Mouse (Mus musculus): ENCODE results near the gene Mansc4. TPM values are rescaled to one million over a fixed set of nuclear protein-coding genes. Genes with fewer than 3 reads are reported as not detected.
A peak's percentile ranks its signal among the peaks of the same experiment; 100 is the strongest.

Mansc4 gene
- total and polyA plus RNA-seq, 3 experiments, result not detected

- no peaks in the 10 kb centered on the region for H3K36me3 ChIP-seq (ENCODE audit: control insufficient read depth, insufficient read depth, low read length)
- intact Hi-C loops (cut with DNase I), result no loop called here
- no peaks in the 10 kb centered on the region for H3K4me1 ChIP-seq (ENCODE audit: control insufficient read depth, insufficient read depth, low read length)
- DNase-seq, result no peak
- TF ChIP-seq CTCF (IDR thresholded peaks at IDR 0.05), result no peak
- TF ChIP-seq POLR2A (IDR thresholded peaks at IDR 0.05; ENCODE audit: insufficient read depth, low read depth, low read length), result no peak
- no peak for TF ChIP-seq EP300 (IDR thresholded peaks at IDR 0.05; ENCODE audit: insufficient read depth, low read depth, low read length)
- H3K9ac ChIP-seq (ENCODE audit: low read depth, low read length), result no peak overlapping the region
- no peak overlapping the region for H3K27ac ChIP-seq
- 84% methylated on average over 7 of the region's 7 CpGs for WGBS
- no peak overlapping the region for H3K4me3 ChIP-seq
- peaks cover 1% of the 10 kb centered on the region; the same call in 1 of the 2 replicates for H3K79me2 ChIP-seq (replicated peaks; ENCODE audit: control insufficient read depth, insufficient read depth, low read length)
- H3K27me3 ChIP-seq (ENCODE audit: control insufficient read depth, insufficient read depth, low read length), result no peaks in the 10 kb centered on the region
Measured at GRCm38 (mm10) chr6:147109283-147109682, 22.5 kb upstream of the Mansc4 start.

- no peaks in the 10 kb centered on the region for H3K4me1 ChIP-seq (ENCODE audit: control insufficient read depth, insufficient read depth, low read length)
- no peak overlapping the region for H3K4me3 ChIP-seq
- no peak for TF ChIP-seq POLR2A (IDR thresholded peaks at IDR 0.05; ENCODE audit: insufficient read depth, low read depth, low read length)
- no peak for TF ChIP-seq CTCF (IDR thresholded peaks at IDR 0.05)
- TF ChIP-seq EP300 (IDR thresholded peaks at IDR 0.05; ENCODE audit: insufficient read depth, low read depth, low read length), result no peak
- peaks cover 3% of the 10 kb centered on the region; the same call in 1 of the 2 replicates for H3K79me2 ChIP-seq (replicated peaks; ENCODE audit: control insufficient read depth, insufficient read depth, low read length)
- no peaks in the 10 kb centered on the region for H3K36me3 ChIP-seq (ENCODE audit: control insufficient read depth, insufficient read depth, low read length)
- no peak for DNase-seq
- 88% methylated on average over 6 of the region's 6 CpGs for WGBS
- H3K27me3 ChIP-seq (ENCODE audit: control insufficient read depth, insufficient read depth, low read length), result no peaks in the 10 kb centered on the region
- H3K9ac ChIP-seq (ENCODE audit: low read depth, low read length), result no peak overlapping the region
- intact Hi-C loops (cut with DNase I), result no loop called here
- no peak overlapping the region for H3K27ac ChIP-seq
Measured at GRCm38 (mm10) chr6:147106716-147107115, 19.9 kb upstream of the Mansc4 start.

- H3K79me2 ChIP-seq (replicated peaks; ENCODE audit: control insufficient read depth, insufficient read depth, low read length), result peaks cover 3% of the 10 kb centered on the region; the same call in 1 of the 2 replicates
- no peak overlapping the region for H3K4me3 ChIP-seq
- no peak overlapping the region for H3K9ac ChIP-seq (ENCODE audit: low read depth, low read length)
- no peaks in the 10 kb centered on the region for H3K27me3 ChIP-seq (ENCODE audit: control insufficient read depth, insufficient read depth, low read length)
- DNase-seq, result no peak
- WGBS, result 97% methylated on average over 1 of the region's 1 CpGs
- H3K27ac ChIP-seq, result no peak overlapping the region
- intact Hi-C loops (cut with DNase I), result no loop called here
- no peaks in the 10 kb centered on the region for H3K36me3 ChIP-seq (ENCODE audit: control insufficient read depth, insufficient read depth, low read length)
- no peak for TF ChIP-seq EP300 (IDR thresholded peaks at IDR 0.05; ENCODE audit: insufficient read depth, low read depth, low read length)
- no peak for TF ChIP-seq CTCF (IDR thresholded peaks at IDR 0.05)
- no peak for TF ChIP-seq POLR2A (IDR thresholded peaks at IDR 0.05; ENCODE audit: insufficient read depth, low read depth, low read length)
- H3K4me1 ChIP-seq (ENCODE audit: control insufficient read depth, insufficient read depth, low read length), result no peaks in the 10 kb centered on the region
Measured at GRCm38 (mm10) chr6:147105529-147105928, 18.7 kb upstream of the Mansc4 start.

- no peak overlapping the region for H3K27ac ChIP-seq
- WGBS, result 91% methylated on average over 3 of the region's 3 CpGs
- no peaks in the 10 kb centered on the region for H3K27me3 ChIP-seq (ENCODE audit: control insufficient read depth, insufficient read depth, low read length)
- intact Hi-C loops (cut with DNase I), result loop anchor here (5.0 kb wide), 1 partner anchor 90 kb away; no protein-coding TSS in a partner anchor
- no peak for DNase-seq
- no peak overlapping the region for H3K4me3 ChIP-seq
- TF ChIP-seq POLR2A (IDR thresholded peaks at IDR 0.05; ENCODE audit: insufficient read depth, low read depth, low read length) (no peak), CTCF (IDR thresholded peaks at IDR 0.05) (peak; percentile 41), EP300 (IDR thresholded peaks at IDR 0.05; ENCODE audit: insufficient read depth, low read depth, low read length) (no peak)
- no peaks in the 10 kb centered on the region for H3K4me1 ChIP-seq (ENCODE audit: control insufficient read depth, insufficient read depth, low read length)
- no peak overlapping the region for H3K9ac ChIP-seq (ENCODE audit: low read depth, low read length)
- H3K36me3 ChIP-seq (ENCODE audit: control insufficient read depth, insufficient read depth, low read length), result no peaks in the 10 kb centered on the region
- peaks cover 2% of the 10 kb centered on the region for H3K79me2 ChIP-seq (replicated peaks; ENCODE audit: control insufficient read depth, insufficient read depth, low read length)
Measured at GRCm38 (mm10) chr6:147102293-147102692, 15.5 kb upstream of the Mansc4 start.

- 84% methylated on average over 19 of the region's 19 CpGs for WGBS
- DNase-seq, result peak in 1 of 2 experiments; percentile 28
- no peak overlapping the region for H3K4me3 ChIP-seq
- TF ChIP-seq CTCF (IDR thresholded peaks at IDR 0.05) (no peak), POLR2A (IDR thresholded peaks at IDR 0.05; ENCODE audit: insufficient read depth, low read depth, low read length) (no peak), EP300 (IDR thresholded peaks at IDR 0.05; ENCODE audit: insufficient read depth, low read depth, low read length) (no peak)
- peaks cover 3% of the 10 kb centered on the region; the same call in 1 of the 2 replicates for H3K79me2 ChIP-seq (replicated peaks; ENCODE audit: control insufficient read depth, insufficient read depth, low read length)
- H3K36me3 ChIP-seq (ENCODE audit: control insufficient read depth, insufficient read depth, low read length), result 0 out of 2 replicates have a peak, but pooled peaks cover under 1% of the 10 kb centered on the region
- H3K27me3 ChIP-seq (ENCODE audit: control insufficient read depth, insufficient read depth, low read length), result no peaks in the 10 kb centered on the region
- H3K27ac ChIP-seq, result no peak overlapping the region
- no peaks in the 10 kb centered on the region for H3K4me1 ChIP-seq (ENCODE audit: control insufficient read depth, insufficient read depth, low read length)
- H3K9ac ChIP-seq (ENCODE audit: low read depth, low read length), result no peak overlapping the region
- intact Hi-C loops (cut with DNase I), result loop anchor here (5.0 kb wide), 1 partner anchor 87 kb away; no protein-coding TSS in a partner anchor
Measured at GRCm38 (mm10) chr6:147099458-147100277, 12.8 kb upstream of the Mansc4 start.
